Mouse (Mus musculus) embryonic facial prominence, embryonic 10.5 days (tissue): ENCODE results near the gene P2rx1. TPM values are rescaled to one million over a fixed set of nuclear protein-coding genes. Genes with fewer than 3 reads are reported as not detected.

Experiments used
- DNase-seq: peaks from one replicate; pipeline ENCODE4 v3.0.0-alpha.2; 2017; ENCODE audit warnings: low spot score
- H3K27ac ChIP-seq: fragments of 300-500 bp; sonication (generic); replicated peaks from 2 replicates; pipeline ENCODE4 v1.5.1; 2016; ENCODE audit warnings: mild to moderate bottlenecking
- H3K27me3 ChIP-seq: fragments of 300-500 bp; sonication (generic); replicated peaks from 2 replicates; pipeline ENCODE4 v1.6.1; 2016; ENCODE audit warnings: low read depth, mild to moderate bottlenecking; ENCODE audit not compliant: poor library complexity, severe bottlenecking
- H3K36me3 ChIP-seq: fragments of 300-500 bp; sonication (generic); replicated peaks from 2 replicates; pipeline ENCODE4 v1.6.1; 2016; ENCODE audit warnings: mild to moderate bottlenecking, moderate library complexity
- H3K4me1 ChIP-seq: fragments of 300-500 bp; sonication (generic); 2 replicates; pipeline ENCODE4 v1.6.1; 2016
- H3K4me3 ChIP-seq: fragments of 300-500 bp; sonication (generic); 2 replicates; pipeline ENCODE4 v1.5.1; 2016; ENCODE audit warnings: mild to moderate bottlenecking, moderate library complexity
- H3K9me3 ChIP-seq: fragments of 300-500 bp; sonication (generic); 2 replicates; pipeline ENCODE4 v1.6.1; 2016; ENCODE audit warnings: mild to moderate bottlenecking
- WGBS: fragments of 180-500 bp; shearing (Covaris S2); methylation state at CpG from one replicate; pipeline ENCODE4 v1.1.7; 2016; 5-methylcytosine and 5-hydroxymethylcytosine counted together
- polyA plus RNA-seq: library from polyadenylated mRNA; unstranded; fragments of >200 nt; fragmentation: Nextera tagmentation; extraction: Ambion mirVana; gene quantifications from 2 replicates; pipeline ENCODE4 v1.2.1, GENCODE M21; 2016

The P2rx1 gene
- polyA plus RNA-seq, 1 experiment from 2014 or later, result 1.0 TPM

- Histone ChIP-seq H3K27me3 (peaks cover 55% of the 10 kb centered on the region), H3K27ac (no peak overlapping the region), H3K36me3 (no peaks in the 10 kb centered on the region), H3K9me3 (no peaks in the 10 kb centered on the region), H3K4me3 (no peak overlapping the region), H3K4me1 (peaks cover 20% of the 10 kb centered on the region)
- 82% methylated on average over 5 of the region's 5 CpGs for WGBS
- no peak for DNase-seq
These were observed 16.6 kb downstream of the P2rx1 start for GRCm38 (mm10) chr11:73015391-73016102.

GRCm38 (mm10) chr11:73016103-73016420 is 17.2 kb downstream of the P2rx1 start:
- Histone ChIP-seq H3K4me3 (no peak overlapping the region), H3K36me3 (no peaks in the 10 kb centered on the region), H3K9me3 (no peaks in the 10 kb centered on the region), H3K4me1 (peaks cover 20% of the 10 kb centered on the region), H3K27ac (no peak overlapping the region), H3K27me3 (peaks cover 60% of the 10 kb centered on the region)
- DNase-seq, result no peak
- WGBS, result 73% methylated on average over 6 of the region's 6 CpGs

DNA sequence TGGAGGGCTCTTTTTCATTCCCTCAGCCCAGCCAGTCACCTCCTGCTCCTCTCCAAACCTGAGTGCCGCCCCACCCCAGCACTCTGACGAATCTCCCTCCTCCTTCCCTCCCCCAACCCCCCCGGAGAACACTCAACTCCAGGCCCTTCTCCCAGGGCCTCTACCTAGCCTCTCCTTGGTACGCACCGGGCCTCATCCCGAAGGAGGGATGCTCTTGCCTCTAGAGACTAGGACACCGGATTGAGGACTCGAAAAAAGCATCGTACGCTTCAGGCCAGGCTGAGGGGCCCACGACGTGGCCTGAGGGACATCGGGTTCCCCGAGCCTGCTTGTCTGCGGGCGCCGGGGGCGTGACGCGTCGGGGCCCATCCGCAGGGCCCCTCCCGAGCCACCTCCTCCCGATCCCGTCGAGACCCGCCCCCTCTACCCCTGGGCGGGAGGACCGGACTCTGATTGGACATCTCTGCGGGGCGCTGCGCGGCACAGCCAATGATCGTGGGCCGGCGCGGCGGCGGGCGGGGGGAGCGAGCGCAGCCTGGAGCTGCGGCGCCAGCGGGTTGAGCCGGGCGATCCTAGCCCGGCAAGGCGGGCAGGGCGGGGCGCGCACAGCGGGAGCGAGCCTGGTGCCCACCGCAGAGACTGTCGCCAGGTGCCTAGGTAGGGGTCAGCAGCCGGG is 19.7 kb downstream of the P2rx1 start, which contains the start of gene Camkk1:
Gene Camkk1 (plus strand): TSS at position 538 of the 676 bp plus-strand sequence.
- under 1% methylated on average over 57 of the region's 57 CpGs for WGBS
- H3K9me3 ChIP-seq, result no peaks in the 10 kb centered on the region
- H3K4me3 ChIP-seq, result peak within 1 kb of the TSS; percentile 76
- H3K27me3 ChIP-seq, result peaks cover 86% of the 10 kb centered on the region
- no peaks in the 10 kb centered on the region for H3K36me3 ChIP-seq
- H3K4me1 ChIP-seq, result peaks cover 30% of the 10 kb centered on the region
- DNase-seq, result peak; percentile 95
- H3K27ac ChIP-seq, result peak within 1 kb of the TSS; percentile 71

DNA sequence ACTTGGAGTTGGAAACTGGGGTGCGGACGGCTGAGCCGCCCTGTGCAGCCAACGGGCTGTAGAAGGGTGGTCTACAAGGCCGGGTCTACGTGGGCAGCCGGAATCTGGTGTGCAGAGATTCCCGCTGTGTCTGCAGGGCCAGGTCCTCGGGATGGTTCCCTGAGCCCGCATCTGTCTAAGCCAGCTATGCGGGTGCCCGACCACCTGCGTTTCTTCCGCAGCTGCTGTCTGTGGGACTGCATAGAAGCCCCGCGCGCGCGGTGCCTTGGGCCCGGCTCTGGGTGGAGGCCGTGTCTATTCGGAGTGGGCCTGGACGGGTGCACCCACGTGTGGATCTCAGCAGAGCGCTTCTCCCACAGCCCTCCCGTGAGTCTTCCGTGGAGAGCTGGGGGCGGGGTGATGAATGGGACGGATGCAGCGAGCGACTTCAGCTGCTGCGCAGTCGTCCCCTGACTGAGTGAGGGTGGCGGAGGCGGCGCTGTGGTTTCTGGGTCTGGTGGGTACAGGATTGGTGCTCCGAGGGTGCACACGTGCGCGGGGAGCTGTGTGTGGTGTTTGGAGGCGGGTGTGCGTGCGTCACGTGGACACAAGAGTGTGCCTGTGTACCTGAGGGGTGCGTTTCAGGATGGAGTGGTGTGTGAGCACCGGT is 20.4 kb downstream of the P2rx1 start:
- no peaks in the 10 kb centered on the region for H3K9me3 ChIP-seq
- WGBS, result 1% methylated on average over 46 of the region's 46 CpGs
- H3K36me3 ChIP-seq, result no peaks in the 10 kb centered on the region
- peak; percentile 60 for DNase-seq
- peaks cover 37% of the 10 kb centered on the region for H3K4me1 ChIP-seq
- H3K27me3 ChIP-seq, result peaks cover 87% of the 10 kb centered on the region
- peak overlapping the region; percentile 76 for H3K4me3 ChIP-seq
- H3K27ac ChIP-seq, result peak overlapping the region; percentile 30; the same call in 1 of the 2 replicates

DNA sequence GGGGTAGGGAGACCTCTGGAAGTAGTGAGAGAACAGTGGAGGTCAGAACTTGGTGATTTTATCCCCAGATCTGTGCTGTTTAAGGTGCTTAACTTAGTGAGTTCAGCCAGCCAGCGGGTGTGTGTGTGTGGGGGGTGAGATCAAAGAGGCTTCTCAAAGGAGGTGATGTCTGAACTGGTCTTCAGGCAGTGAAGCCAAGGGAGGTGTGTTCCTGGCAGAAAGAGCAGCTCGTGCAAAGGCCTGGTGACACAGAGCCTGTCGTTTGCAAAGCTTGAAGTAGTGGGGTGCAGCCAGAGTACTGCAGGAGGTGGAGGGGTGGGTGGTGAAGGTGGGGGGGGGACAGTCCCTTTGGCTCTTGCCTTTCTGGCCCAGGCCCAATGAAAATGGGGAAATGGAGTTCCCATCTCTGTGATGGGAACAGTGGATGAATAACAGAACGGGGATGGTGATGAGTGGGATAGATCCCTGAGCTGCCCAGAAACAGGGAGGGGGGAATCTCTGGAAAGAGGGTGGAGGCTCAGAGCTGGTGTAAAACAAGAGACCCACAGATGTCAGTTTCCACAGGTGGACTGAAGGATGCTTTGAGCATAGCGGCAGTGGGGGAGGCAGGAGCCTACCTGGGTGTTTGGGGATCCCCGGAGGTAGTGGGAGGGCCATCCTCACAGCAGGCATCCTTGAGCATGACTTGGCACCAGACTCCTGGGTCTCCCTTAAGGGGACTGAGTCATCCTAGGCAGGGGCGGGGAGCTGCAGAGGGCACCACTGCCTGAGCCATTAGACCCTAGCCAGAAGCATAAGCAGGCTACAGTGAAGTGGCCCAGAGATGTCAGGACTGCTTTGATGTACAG is 22.3 kb downstream of the P2rx1 start:
- Histone ChIP-seq H3K36me3 (no peaks in the 10 kb centered on the region), H3K9me3 (no peaks in the 10 kb centered on the region), H3K4me1 (peaks cover 46% of the 10 kb centered on the region), H3K27me3 (peaks cover 75% of the 10 kb centered on the region), H3K4me3 (no peak overlapping the region), H3K27ac (no peak overlapping the region)
- no peak for DNase-seq
- 63% methylated on average over 7 of the region's 7 CpGs for whole genome bisulfite sequencing

- no peaks in the 10 kb centered on the region for H3K36me3 ChIP-seq
- peaks cover 46% of the 10 kb centered on the region for H3K4me1 ChIP-seq
- 48% methylated on average over 9 of the region's 9 CpGs for WGBS
- peaks cover 56% of the 10 kb centered on the region for H3K27me3 ChIP-seq
- no peak for DNase-seq
- H3K27ac ChIP-seq, result no peak overlapping the region
- H3K9me3 ChIP-seq, result no peaks in the 10 kb centered on the region
- H3K4me3 ChIP-seq, result no peak overlapping the region
These were observed 24.2 kb downstream of the P2rx1 start for GRCm38 (mm10) chr11:73023099-73023498.

DNA sequence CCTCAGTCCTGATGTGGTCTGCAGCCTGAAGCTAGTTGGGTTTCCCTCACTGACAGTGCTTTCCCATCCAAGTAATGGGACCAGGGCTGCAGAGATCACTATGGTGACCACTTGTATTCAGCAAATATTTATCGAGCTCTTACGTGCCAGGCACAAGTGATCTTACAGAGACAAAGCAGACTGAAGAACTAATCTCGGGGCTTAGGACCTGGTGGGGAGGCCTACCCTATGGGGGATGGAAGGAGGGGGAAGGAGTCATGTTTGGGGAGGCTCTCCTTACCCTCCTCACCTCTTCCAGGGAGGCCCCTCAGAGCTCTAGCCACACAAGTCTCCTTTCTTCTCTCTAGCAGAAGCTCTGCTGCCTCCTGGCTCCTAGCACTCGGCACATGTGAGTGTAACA is 24.9 kb downstream of the P2rx1 start:
- Histone ChIP-seq H3K27ac (peak overlapping the region; percentile 44; the same call in 1 of the 2 replicates), H3K4me1 (peaks cover 41% of the 10 kb centered on the region), H3K9me3 (no peaks in the 10 kb centered on the region), H3K4me3 (no peak overlapping the region), H3K27me3 (peaks cover 50% of the 10 kb centered on the region), H3K36me3 (no peaks in the 10 kb centered on the region)
- DNase-seq, result no peak
- WGBS, result 62% methylated on average over 4 of the region's 4 CpGs

DNA sequence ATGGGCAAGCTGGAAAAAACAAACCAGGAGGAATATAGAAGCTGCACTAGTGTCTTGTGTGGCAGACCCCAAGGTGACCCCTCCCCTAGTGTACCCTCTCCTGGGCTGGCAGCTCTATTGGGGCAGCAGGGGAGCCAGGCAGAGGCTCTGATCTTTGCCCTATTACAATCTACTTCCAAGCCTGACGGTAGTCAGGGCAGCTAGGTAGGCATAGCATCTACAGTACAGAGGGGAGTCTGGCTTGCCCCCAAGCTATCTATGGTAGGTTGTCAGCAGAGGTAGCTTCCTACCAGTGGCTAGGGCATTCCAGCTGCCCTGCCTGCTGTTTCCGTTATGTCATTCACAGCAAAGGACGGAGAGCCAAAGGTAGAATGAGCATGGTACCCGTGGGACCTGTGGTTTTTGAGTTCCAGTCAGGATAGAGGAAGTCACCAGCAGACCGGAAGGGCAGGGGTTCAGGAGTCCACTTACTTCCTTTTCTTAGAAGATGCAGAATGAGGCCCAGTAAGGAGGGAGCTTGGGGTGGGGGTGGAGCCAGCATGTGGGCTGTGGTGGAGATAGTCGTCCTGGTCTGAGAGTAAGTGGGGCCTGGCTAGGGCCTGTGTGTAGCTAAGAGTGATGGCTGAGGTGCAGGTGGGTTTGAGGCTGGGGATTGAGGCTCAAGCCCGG is 25.5 kb downstream of the P2rx1 start:
- Histone ChIP-seq H3K4me3 (no peak overlapping the region), H3K4me1 (peaks cover 35% of the 10 kb centered on the region), H3K27ac (peak overlapping the region; percentile 44), H3K36me3 (no peaks in the 10 kb centered on the region), H3K9me3 (no peaks in the 10 kb centered on the region), H3K27me3 (peaks cover 48% of the 10 kb centered on the region)
- WGBS, result 59% methylated on average over 7 of the region's 7 CpGs
- no peak for DNase-seq

DNA sequence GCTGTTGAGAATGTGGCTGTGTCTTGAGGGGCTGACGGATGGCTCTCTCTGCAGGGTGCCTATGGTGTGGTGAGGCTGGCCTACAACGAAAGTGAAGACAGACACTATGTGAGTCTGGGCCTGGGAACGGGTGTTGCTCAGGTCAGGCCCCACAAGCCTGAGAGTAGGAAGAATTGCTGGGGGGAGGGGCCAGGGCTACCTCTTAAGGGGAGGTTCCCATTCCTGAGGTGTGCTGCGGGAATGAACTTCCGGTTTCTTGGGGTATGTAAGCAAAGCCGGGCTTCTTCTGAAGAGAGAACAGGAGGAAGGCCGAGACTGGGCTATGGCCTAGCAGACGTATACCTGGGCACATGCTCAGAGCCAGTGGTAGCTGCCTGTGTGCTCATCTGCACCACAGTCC is 28.1 kb downstream of the P2rx1 start:
- H3K36me3 ChIP-seq, result no peaks in the 10 kb centered on the region
- 52% methylated on average over 8 of the region's 8 CpGs for WGBS
- H3K27ac ChIP-seq, result no peak overlapping the region
- H3K9me3 ChIP-seq, result no peaks in the 10 kb centered on the region
- peaks cover 39% of the 10 kb centered on the region for H3K4me1 ChIP-seq
- no peak overlapping the region for H3K4me3 ChIP-seq
- H3K27me3 ChIP-seq, result peaks cover 31% of the 10 kb centered on the region
- DNase-seq, result no peak

GRCm38 (mm10) chr11:73030821-73031498 is 32.1 kb downstream of the P2rx1 start:
- peaks cover 19% of the 10 kb centered on the region; the same call in 1 of the 2 replicates for H3K27me3 ChIP-seq
- peak overlapping the region; percentile 62 for H3K27ac ChIP-seq
- H3K4me3 ChIP-seq, result peak overlapping the region; percentile 54
- peaks cover 13% of the 10 kb centered on the region for H3K4me1 ChIP-seq
- peak; percentile 88 for DNase-seq
- WGBS, result 24% methylated on average over 20 of the region's 20 CpGs
- H3K36me3 ChIP-seq, result no peaks in the 10 kb centered on the region
- no peaks in the 10 kb centered on the region for H3K9me3 ChIP-seq

- H3K4me3 ChIP-seq, result peak overlapping the region; percentile 54
- no peaks in the 10 kb centered on the region for H3K36me3 ChIP-seq
- no peaks in the 10 kb centered on the region for H3K9me3 ChIP-seq
- peaks cover 19% of the 10 kb centered on the region; the same call in 1 of the 2 replicates for H3K27me3 ChIP-seq
- H3K4me1 ChIP-seq, result peaks cover 13% of the 10 kb centered on the region
- H3K27ac ChIP-seq, result 0 out of 2 replicates have a peak overlapping the region, but pooled peaks have one; percentile 62
- WGBS, result 81% methylated on average over 5 of the region's 5 CpGs
- no peak for DNase-seq
These were observed 32.6 kb downstream of the P2rx1 start for GRCm38 (mm10) chr11:73031536-73031935.
